Mouse (Mus musculus) layer of hippocampus, adult 9-11 months (tissue): ENCODE measurements around the gene Gm2956.
A peak's percentile ranks its signal among the peaks of the same experiment; 100 is the strongest.
"Not testable (repeated sequence)": the region's sequence is repeated elsewhere in the genome, so short reads cannot be mapped to it uniquely, and the experiment has no call there.

Experiments used
- DNase-seq: peaks from one replicate; pipeline ENCODE4 v3.0.0; 2022

The Gm2956 gene

DNA sequence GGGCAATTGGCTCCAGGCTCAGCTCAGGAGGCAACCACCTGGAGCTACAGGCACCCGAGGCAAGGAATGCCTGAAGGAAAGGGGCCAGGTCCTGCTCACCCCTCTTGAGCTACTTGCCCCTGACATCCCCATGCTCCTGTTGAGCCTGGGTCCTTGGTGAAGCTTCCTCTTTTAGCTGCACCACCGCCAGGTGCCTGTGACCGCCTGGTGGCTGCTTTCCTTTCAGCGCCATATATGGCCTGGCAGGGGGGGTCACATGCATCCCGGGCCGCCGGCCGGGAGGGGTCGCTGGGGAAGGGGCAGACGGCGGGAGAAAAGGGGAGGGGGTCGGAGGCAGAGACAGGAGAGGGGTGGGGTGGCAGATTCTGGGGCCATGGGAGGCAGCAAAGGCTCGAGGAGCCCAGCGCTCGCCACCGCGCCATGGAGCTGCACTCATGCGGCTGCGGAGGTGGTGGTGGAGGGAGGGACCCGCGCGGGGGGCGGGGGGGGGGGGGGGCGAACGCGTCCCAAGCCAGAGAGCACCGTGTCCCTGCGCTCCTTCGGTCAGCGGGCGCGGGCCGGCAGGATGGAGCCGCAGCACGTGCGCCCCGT is at the start of gene Gm2956:
Gene Gm2956 (plus strand): TSS at position 541 of the 591 bp plus-strand sequence.
- peak; percentile 2 for DNase-seq

DNA sequence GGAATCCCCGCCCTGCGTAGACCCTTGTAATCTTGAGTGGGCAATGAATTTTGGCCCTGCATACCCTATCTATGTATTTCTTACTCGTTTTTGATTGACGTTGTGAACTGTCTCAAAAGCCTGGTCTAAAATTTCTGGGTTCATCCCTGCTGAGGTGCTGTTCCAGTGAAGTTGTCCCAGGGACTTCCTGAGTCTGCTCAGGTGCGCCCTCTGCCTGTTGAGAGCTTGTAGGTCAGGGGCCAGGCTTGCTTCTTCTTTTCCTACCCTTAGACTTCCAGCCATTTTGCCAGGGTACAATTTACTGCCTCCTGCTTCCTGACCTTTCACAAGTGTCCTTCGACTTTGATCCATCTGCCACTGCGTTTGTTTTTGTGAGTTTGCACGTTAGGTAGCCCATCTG is 979 bp downstream of the Gm2956 start:
- peak; percentile 1 for DNase-seq

DNA sequence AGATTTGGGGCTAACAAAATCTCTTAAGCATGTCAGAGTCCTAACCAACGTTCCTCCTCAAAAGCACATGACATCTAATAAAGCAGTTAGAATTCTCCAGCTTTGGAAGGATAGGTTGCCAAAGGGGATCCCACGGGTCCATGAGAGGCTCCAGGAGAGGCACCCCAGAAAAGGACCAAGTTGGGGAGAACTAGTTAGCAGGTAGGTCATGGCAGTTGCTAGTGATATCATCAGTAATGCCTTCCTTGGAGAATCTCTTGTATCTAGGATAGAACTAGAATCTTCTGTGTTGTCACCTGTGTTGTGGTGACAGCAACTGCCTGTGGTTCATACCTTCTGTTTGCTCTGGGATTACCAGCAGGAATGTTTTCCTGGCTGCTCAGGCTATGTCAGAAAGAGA is 62.4 kb downstream of the Gm2956 start, which contains the start of gene Gm10413:
Gene Gm10413 (plus strand): TSS at position 301 of the 400 bp plus-strand sequence.
- DNase-seq: not testable (repeated sequence)
